Mouse (Mus musculus) midbrain, embryonic 16.5 days (tissue): ENCODE results near the gene Pde4b. TPM values are rescaled to one million over a fixed set of nuclear protein-coding genes. Genes with fewer than 3 reads are reported as not detected.

Experiments used
- ATAC-seq: fragments of 200-750 bp; cut with Nextera tagmentation; 2 replicates; pipeline ENCODE4 v1.8.0; 2017; ENCODE audit warnings: moderate TSS enrichment
- H3K27ac ChIP-seq: fragments of 300-500 bp; sonication (generic); 2 replicates; pipeline ENCODE4 v1.5.1; 2014; ENCODE audit warnings: mild to moderate bottlenecking, low read length, mixed read lengths
- H3K27me3 ChIP-seq: fragments of 300-500 bp; sonication (generic); 2 replicates; pipeline ENCODE4 v1.6.1; 2014; ENCODE audit warnings: low read depth, low read length, mixed read lengths; ENCODE audit not compliant: control insufficient read depth, insufficient read depth
- H3K36me3 ChIP-seq: fragments of 300-500 bp; sonication (generic); 2 replicates; pipeline ENCODE4 v1.6.1; 2014; ENCODE audit warnings: mild to moderate bottlenecking, low read length, moderate library complexity, mixed read lengths; ENCODE audit not compliant: control insufficient read depth, insufficient read depth
- H3K4me1 ChIP-seq: fragments of 300-500 bp; sonication (generic); 2 replicates; pipeline ENCODE4 v1.6.1; 2014; ENCODE audit warnings: mild to moderate bottlenecking, low read length, mixed read lengths; ENCODE audit not compliant: control insufficient read depth, insufficient read depth
- H3K4me2 ChIP-seq: fragments of 300-500 bp; sonication (generic); 2 replicates; pipeline ENCODE4 v1.6.1; 2014; ENCODE audit warnings: mild to moderate bottlenecking, low read length, mixed read lengths
- H3K4me3 ChIP-seq: fragments of 300-500 bp; sonication (generic); 2 replicates; pipeline ENCODE4 v1.5.1; 2014; ENCODE audit warnings: low read depth, mild to moderate bottlenecking, low read length, moderate library complexity, mixed read lengths
- H3K9ac ChIP-seq: fragments of 300-500 bp; sonication (generic); 2 replicates; pipeline ENCODE4 v1.6.1; 2014; ENCODE audit warnings: low read depth, low read length, mixed read lengths
- H3K9me3 ChIP-seq: fragments of 300-500 bp; sonication (generic); replicated peaks from 2 replicates; pipeline ENCODE4 v1.6.1; 2014; ENCODE audit warnings: mild to moderate bottlenecking, low read length, mixed read lengths; ENCODE audit not compliant: control insufficient read depth, poor library complexity, severe bottlenecking
- WGBS: fragments of 180-500 bp; shearing (Covaris S2); extraction: QIAGEN DNeasy Blood & Tissue Kit; methylation state at CpG from one replicate; pipeline ENCODE4 v1.1.7; 2014; 5-methylcytosine and 5-hydroxymethylcytosine counted together
- polyA plus RNA-seq: library from polyadenylated mRNA; unstranded; fragments of >200 nt; fragmentation: Nextera tagmentation; extraction: Ambion mirVana; gene quantifications from 2 replicates; pipeline ENCODE4 v1.2.1, GENCODE M21; 2015

The Pde4b gene
- polyA plus RNA-seq, 1 experiment from 2014 or later, result 64.5 TPM

GRCm38 (mm10) chr4:102555566-102555965 lies 468.2 kb downstream of the Pde4b start:
- 83% methylated on average over 7 of the region's 7 CpGs for WGBS
- no peak for ATAC-seq
- H3K4me2 ChIP-seq, result no peak overlapping the region

GRCm38 (mm10) chr4:102557006-102557405 lies 469.7 kb downstream of the Pde4b start:
- H3K4me3 ChIP-seq, result no peak overlapping the region
- no peaks in the 10 kb centered on the region for H3K27me3 ChIP-seq
- no peak overlapping the region for H3K4me2 ChIP-seq
- WGBS, result 73% methylated on average over 2 of the region's 2 CpGs
- H3K9ac ChIP-seq, result no peak overlapping the region
- no peaks in the 10 kb centered on the region for H3K36me3 ChIP-seq
- no peak for ATAC-seq
- H3K9me3 ChIP-seq, result no peaks in the 10 kb centered on the region
- H3K4me1 ChIP-seq, result no peaks in the 10 kb centered on the region
- H3K27ac ChIP-seq, result no peak overlapping the region

More at GRCm38 (mm10) chr4:102555566-102555965, 468.2 kb downstream of the Pde4b start:
- H3K9ac ChIP-seq, result no peak overlapping the region
- H3K36me3 ChIP-seq, result no peaks in the 10 kb centered on the region
- H3K4me3 ChIP-seq, result no peak overlapping the region
- no peaks in the 10 kb centered on the region for H3K27me3 ChIP-seq
- no peaks in the 10 kb centered on the region for H3K9me3 ChIP-seq
- H3K4me1 ChIP-seq, result no peaks in the 10 kb centered on the region
- no peak overlapping the region for H3K27ac ChIP-seq

- no peak overlapping the region for H3K9ac ChIP-seq
- ATAC-seq, result no peak
- WGBS, result 82% methylated on average over 9 of the region's 9 CpGs
- H3K27ac ChIP-seq, result no peak overlapping the region
- no peaks in the 10 kb centered on the region for H3K4me1 ChIP-seq
- H3K9me3 ChIP-seq, result no peaks in the 10 kb centered on the region
- no peak overlapping the region for H3K4me2 ChIP-seq
- no peaks in the 10 kb centered on the region for H3K36me3 ChIP-seq
- no peaks in the 10 kb centered on the region for H3K27me3 ChIP-seq
- no peak overlapping the region for H3K4me3 ChIP-seq
Observed at GRCm38 (mm10) chr4:102557508-102558220, 470.3 kb downstream of the Pde4b start.

- 67% methylated on average over 3 of the region's 3 CpGs for WGBS
- Histone ChIP-seq H3K9me3 (no peaks in the 10 kb centered on the region), H3K27ac (no peak overlapping the region)
Observed at GRCm38 (mm10) chr4:102558328-102558727, 471.0 kb downstream of the Pde4b start.

GRCm38 (mm10) chr4:102560676-102561280 lies 473.4 kb downstream of the Pde4b start:
- H3K27me3 ChIP-seq, result no peaks in the 10 kb centered on the region
- no peak overlapping the region for H3K27ac ChIP-seq
- no peak for ATAC-seq
- H3K4me2 ChIP-seq, result no peak overlapping the region
- WGBS, result 47% methylated on average over 12 of the region's 12 CpGs
- no peaks in the 10 kb centered on the region for H3K4me1 ChIP-seq
- no peaks in the 10 kb centered on the region for H3K9me3 ChIP-seq
- no peak overlapping the region for H3K9ac ChIP-seq
- H3K36me3 ChIP-seq, result no peaks in the 10 kb centered on the region
- no peak overlapping the region for H3K4me3 ChIP-seq

More at GRCm38 (mm10) chr4:102558328-102558727, 471.0 kb downstream of the Pde4b start:
- Histone ChIP-seq H3K27me3 (no peaks in the 10 kb centered on the region), H3K4me2 (no peak overlapping the region), H3K36me3 (no peaks in the 10 kb centered on the region), H3K4me1 (no peaks in the 10 kb centered on the region), H3K4me3 (no peak overlapping the region), H3K9ac (no peak overlapping the region)
- no peak for ATAC-seq

GRCm38 (mm10) chr4:102563273-102563855 lies 476.0 kb downstream of the Pde4b start:
- no peak for ATAC-seq
- 81% methylated on average over 9 of the region's 9 CpGs for WGBS
- Histone ChIP-seq H3K4me1 (peaks cover 4% of the 10 kb centered on the region), H3K36me3 (no peaks in the 10 kb centered on the region), H3K9ac (no peak overlapping the region), H3K27ac (no peak overlapping the region), H3K27me3 (no peaks in the 10 kb centered on the region), H3K9me3 (no peaks in the 10 kb centered on the region), H3K4me2 (no peak overlapping the region), H3K4me3 (no peak overlapping the region)

- ATAC-seq, result no peak
- Histone ChIP-seq H3K27ac (no peak overlapping the region), H3K36me3 (no peaks in the 10 kb centered on the region), H3K4me3 (no peak overlapping the region), H3K9me3 (no peaks in the 10 kb centered on the region), H3K27me3 (no peaks in the 10 kb centered on the region), H3K4me2 (no peak overlapping the region), H3K9ac (no peak overlapping the region), H3K4me1 (peaks cover 13% of the 10 kb centered on the region)
- 86% methylated on average over 3 of the region's 3 CpGs for WGBS
Observed at GRCm38 (mm10) chr4:102564286-102564685, 476.9 kb downstream of the Pde4b start.

GRCm38 (mm10) chr4:102566421-102566820 lies 479.1 kb downstream of the Pde4b start:
- H3K27me3 ChIP-seq, result no peaks in the 10 kb centered on the region; the same call in 1 of the 2 replicates
- WGBS, result 20% methylated on average over 1 of the region's 1 CpGs

GRCm38 (mm10) chr4:102567111-102567510 lies 479.8 kb downstream of the Pde4b start:
- H3K9ac ChIP-seq, result no peak overlapping the region
- 53% methylated on average over 2 of the region's 2 CpGs for WGBS
- H3K4me3 ChIP-seq, result no peak overlapping the region
- H3K27ac ChIP-seq, result no peak overlapping the region
- no peak overlapping the region for H3K4me2 ChIP-seq
- no peaks in the 10 kb centered on the region for H3K36me3 ChIP-seq
- no peaks in the 10 kb centered on the region; the same call in 1 of the 2 replicates for H3K27me3 ChIP-seq
- no peak for ATAC-seq
- H3K9me3 ChIP-seq, result no peaks in the 10 kb centered on the region
- peaks cover 26% of the 10 kb centered on the region for H3K4me1 ChIP-seq

More at GRCm38 (mm10) chr4:102566421-102566820, 479.1 kb downstream of the Pde4b start:
- H3K9me3 ChIP-seq, result no peaks in the 10 kb centered on the region
- no peak overlapping the region for H3K4me3 ChIP-seq
- ATAC-seq, result no peak
- H3K4me2 ChIP-seq, result no peak overlapping the region
- H3K4me1 ChIP-seq, result peaks cover 26% of the 10 kb centered on the region
- H3K36me3 ChIP-seq, result no peaks in the 10 kb centered on the region
- H3K9ac ChIP-seq, result no peak overlapping the region
- no peak overlapping the region for H3K27ac ChIP-seq
